Mouse (Mus musculus) liver, embryonic 11.5 days (tissue): Measurements from ENCODE around the gene Ccdc107. TPM values are rescaled to one million over a fixed set of nuclear protein-coding genes. Genes with fewer than 3 reads are reported as not detected.
A peak's percentile ranks its signal among the peaks of the same experiment; 100 is the strongest.

Experiments used
- ATAC-seq: fragments of 200-750 bp; cut with Nextera tagmentation; replicated peaks from 2 replicates; pipeline ENCODE4 v1.8.0; 2017; ENCODE audit warnings: moderate number of reproducible peaks, mild to moderate bottlenecking, moderate TSS enrichment, moderate library complexity; ENCODE audit not compliant: low FRiP score
- DNase-seq: peaks from one replicate; pipeline ENCODE4 v3.0.0-alpha.2; 2017; ENCODE audit warnings: low spot score
- H3K27ac ChIP-seq: fragments of 300-500 bp; sonication (generic); 2 replicates; pipeline ENCODE4 v1.5.1; 2014; ENCODE audit warnings: mild to moderate bottlenecking, low read depth, low read length, control low read depth
- H3K27me3 ChIP-seq: fragments of 300-500 bp; sonication (generic); replicated peaks from 2 replicates; pipeline ENCODE4 v1.6.1; 2014; ENCODE audit warnings: low read length, mixed read lengths; ENCODE audit not compliant: control insufficient read depth, insufficient read depth
- H3K36me3 ChIP-seq: fragments of 300-500 bp; sonication (generic); 2 replicates; pipeline ENCODE4 v1.6.1; 2014; ENCODE audit warnings: mild to moderate bottlenecking, low read length, moderate library complexity, mixed read lengths; ENCODE audit not compliant: control insufficient read depth, insufficient read depth
- H3K4me1 ChIP-seq: fragments of 300-500 bp; sonication (generic); replicated peaks from 2 replicates; pipeline ENCODE4 v1.6.1; 2014; ENCODE audit warnings: low read length, mixed read lengths; ENCODE audit not compliant: control insufficient read depth, insufficient read depth
- H3K4me2 ChIP-seq: fragments of 300-500 bp; sonication (generic); 2 replicates; pipeline ENCODE4 v1.6.1; 2014; ENCODE audit warnings: mild to moderate bottlenecking, control low read depth, moderate library complexity
- H3K4me3 ChIP-seq: fragments of 300-500 bp; sonication (generic); 2 replicates; pipeline ENCODE4 v1.5.1; 2014; ENCODE audit warnings: low read depth, low read length, control low read depth
- H3K9ac ChIP-seq: fragments of 300-500 bp; sonication (generic); 2 replicates; pipeline ENCODE4 v1.6.1; 2014; ENCODE audit warnings: low read depth, low read length, control low read depth
- H3K9me3 ChIP-seq: fragments of 300-500 bp; sonication (generic); 2 replicates; pipeline ENCODE4 v1.6.1; 2016; ENCODE audit warnings: low read length, inconsistent platforms, mixed read lengths; ENCODE audit not compliant: control insufficient read depth
- WGBS: fragments of 180-500 bp; shearing (Covaris S2); extraction: QIAGEN DNeasy Blood & Tissue Kit; methylation state at CpG from one replicate; pipeline ENCODE4 v1.1.7; 2014; 5-methylcytosine and 5-hydroxymethylcytosine counted together
- polyA plus RNA-seq: library from polyadenylated mRNA; unstranded; fragments of >200 nt; fragmentation: Nextera tagmentation; extraction: Ambion mirVana; gene quantifications from 2 replicates; pipeline ENCODE4 v1.2.1, GENCODE M21; 2014

Ccdc107 gene
- 60.3 and 60.5 TPM in 2 replicates for polyA plus RNA-seq

DNA sequence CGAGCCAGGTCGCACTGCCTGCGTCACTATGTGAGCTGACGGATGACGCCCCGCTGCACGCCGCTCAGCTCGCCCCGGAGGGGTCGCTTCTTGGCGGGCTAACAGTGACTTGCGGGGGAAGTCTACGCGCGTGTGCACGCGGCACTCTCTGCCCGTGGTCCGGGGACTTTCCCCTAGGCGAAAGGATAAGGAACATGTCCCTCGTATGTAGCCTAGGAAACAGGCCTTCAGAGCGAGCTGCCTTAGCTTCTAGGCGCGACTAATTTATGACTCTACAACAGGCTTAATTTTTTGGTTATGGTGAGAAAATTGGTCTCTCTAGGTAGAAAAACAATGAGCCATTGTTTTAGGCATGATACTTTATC lies at the start of gene Ccdc107:
Gene Ccdc107 (plus strand): TSS at position 80 of the 365 bp plus-strand sequence.
- peak within 1 kb of the TSS; percentile 77 for H3K9ac ChIP-seq
- peaks cover 4% of the 10 kb centered on the region for H3K4me1 ChIP-seq
- under 1% methylated on average over 25 of the region's 25 CpGs for WGBS
- no peaks in the 10 kb centered on the region for H3K9me3 ChIP-seq
- ATAC-seq (peak; percentile 97), DNase-seq (peak; percentile 88)
- H3K27me3 ChIP-seq = no peaks in the 10 kb centered on the region
- H3K4me3 ChIP-seq = peak within 1 kb of the TSS; percentile 69
- peaks cover 8% of the 10 kb centered on the region; the same call in 1 of the 2 replicates for H3K36me3 ChIP-seq
- H3K4me2 ChIP-seq = peak within 1 kb of the TSS; percentile 66
- peak within 1 kb of the TSS; percentile 66 for H3K27ac ChIP-seq

- 0 out of 2 replicates have a peak, but pooled peaks cover 8% of the 10 kb centered on the region for H3K4me1 ChIP-seq
- 0 out of 2 replicates have a peak overlapping the region, but pooled peaks have one; percentile 4 for H3K27ac ChIP-seq
- no peaks in the 10 kb centered on the region; the same call in none of the 2 replicates for H3K27me3 ChIP-seq
- ATAC-seq (no peak), DNase-seq (no peak)
- peak overlapping the region; percentile 72 for H3K4me3 ChIP-seq
- peak overlapping the region; percentile 88 for H3K4me2 ChIP-seq
- WGBS = 4% methylated on average over 28 of the region's 28 CpGs
- H3K36me3 ChIP-seq = peaks cover 2% of the 10 kb centered on the region; the same call in 1 of the 2 replicates
- H3K9me3 ChIP-seq = no peaks in the 10 kb centered on the region
- H3K9ac ChIP-seq = peak overlapping the region; percentile 84
These were observed 49.2 kb upstream of the Ccdc107 start for GRCm38 (mm10) chr4:43443511-43443910.

GRCm38 (mm10) chr4:43447251-43447650 lies 45.4 kb upstream of the Ccdc107 start:
- ATAC-seq = no peak
- Histone ChIP-seq H3K9ac (no peak overlapping the region), H3K9me3 (no peaks in the 10 kb centered on the region), H3K27ac (no peak overlapping the region), H3K36me3 (peaks cover 2% of the 10 kb centered on the region; the same call in 1 of the 2 replicates), H3K4me3 (no peak overlapping the region), H3K4me1 (0 out of 2 replicates have a peak, but pooled peaks cover 8% of the 10 kb centered on the region), H3K27me3 (peaks cover 5% of the 10 kb centered on the region), H3K4me2 (no peak overlapping the region)
- no peak for DNase-seq
- WGBS = 96% methylated on average over 13 of the region's 13 CpGs

- ATAC-seq = no peak
- Histone ChIP-seq H3K36me3 (peaks cover 2% of the 10 kb centered on the region; the same call in 1 of the 2 replicates), H3K27me3 (peaks cover 18% of the 10 kb centered on the region), H3K27ac (no peak overlapping the region), H3K9ac (no peak overlapping the region), H3K4me2 (no peak overlapping the region), H3K9me3 (no peaks in the 10 kb centered on the region), H3K4me3 (no peak overlapping the region), H3K4me1 (0 out of 2 replicates have a peak, but pooled peaks cover 5% of the 10 kb centered on the region)
- no peak for DNase-seq
- WGBS = 80% methylated on average over 3 of the region's 3 CpGs
These were observed 44.1 kb upstream of the Ccdc107 start for GRCm38 (mm10) chr4:43448554-43448953.

- Histone ChIP-seq H3K27me3 (peaks cover 35% of the 10 kb centered on the region), H3K4me1 (no peaks in the 10 kb centered on the region; the same call in 1 of the 2 replicates), H3K4me2 (no peak overlapping the region), H3K27ac (no peak overlapping the region), H3K9me3 (no peaks in the 10 kb centered on the region), H3K4me3 (no peak overlapping the region), H3K9ac (no peak overlapping the region), H3K36me3 (no peaks in the 10 kb centered on the region; the same call in 1 of the 2 replicates)
- DNase-seq (no peak), ATAC-seq (no peak)
- WGBS = 44% methylated on average over 11 of the region's 11 CpGs
These were observed 40.4 kb upstream of the Ccdc107 start for GRCm38 (mm10) chr4:43452315-43452714.

GRCm38 (mm10) chr4:43453413-43453812 lies 39.3 kb upstream of the Ccdc107 start:
- no peak overlapping the region for H3K9ac ChIP-seq
- DNase-seq = no peak
- no peaks in the 10 kb centered on the region for H3K9me3 ChIP-seq
- H3K36me3 ChIP-seq = no peaks in the 10 kb centered on the region
- peak overlapping the region; percentile 48 for H3K4me2 ChIP-seq
- H3K27ac ChIP-seq = no peak overlapping the region
- no peaks in the 10 kb centered on the region; the same call in 1 of the 2 replicates for H3K4me1 ChIP-seq
- ATAC-seq = no peak
- WGBS = 2% methylated on average over 18 of the region's 18 CpGs
- H3K27me3 ChIP-seq = peaks cover 35% of the 10 kb centered on the region
- H3K4me3 ChIP-seq = peak overlapping the region; percentile 21

DNA sequence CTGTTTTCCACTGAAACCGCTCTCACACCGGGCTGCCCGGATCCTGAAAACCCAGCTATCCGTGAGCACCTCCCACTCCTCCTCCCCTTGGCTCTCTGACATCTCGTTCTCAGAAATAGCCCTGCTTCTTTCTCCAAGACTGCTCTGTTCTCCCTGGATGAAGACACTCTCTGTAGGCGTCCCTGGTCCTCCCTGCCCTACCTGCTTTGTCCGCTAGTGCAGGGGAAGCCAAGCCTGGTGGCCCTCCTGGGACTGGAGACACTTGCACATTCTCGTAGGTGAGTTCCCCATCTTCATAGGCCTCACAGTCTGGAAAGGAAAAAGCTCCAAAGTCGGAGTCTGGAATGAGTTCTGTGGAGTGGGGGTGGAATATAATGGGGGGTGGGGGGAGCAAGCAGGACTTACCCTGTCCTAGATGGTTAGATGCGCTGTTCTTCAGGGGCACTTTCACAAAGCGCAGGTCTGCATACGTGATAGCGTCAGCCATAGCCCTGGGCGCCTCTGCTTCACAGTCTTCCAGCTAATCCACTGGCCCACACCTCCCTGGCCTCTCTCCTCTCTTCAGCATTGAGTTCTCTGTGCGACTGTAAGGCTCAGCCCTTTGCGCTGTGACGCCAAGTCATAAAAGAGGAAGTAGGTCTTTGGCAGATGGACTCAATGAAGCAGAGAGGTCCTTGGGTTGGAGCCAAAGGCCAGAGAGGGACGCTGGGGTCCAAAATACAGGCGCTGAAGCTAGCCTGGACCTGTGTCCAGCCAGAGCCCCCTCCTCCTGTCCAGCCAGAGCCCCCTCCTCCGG lies 38.5 kb upstream of the Ccdc107 start, which contains the start of gene Cd72:
Gene Cd72 (minus strand): TSS at position 588 of the 796 bp plus-strand sequence.
- H3K27me3 ChIP-seq = peaks cover 35% of the 10 kb centered on the region
- ATAC-seq = no peak
- peak within 1 kb of the TSS; percentile 48 for H3K4me2 ChIP-seq
- peak within 1 kb of the TSS; percentile 21 for H3K4me3 ChIP-seq
- WGBS = 24% methylated on average over 20 of the region's 20 CpGs
- H3K4me1 ChIP-seq = no peaks in the 10 kb centered on the region; the same call in 1 of the 2 replicates
- H3K9ac ChIP-seq = no peak within 1 kb of the TSS
- no peaks in the 10 kb centered on the region for H3K36me3 ChIP-seq
- H3K27ac ChIP-seq = no peak within 1 kb of the TSS
- H3K9me3 ChIP-seq = no peaks in the 10 kb centered on the region
- no peak for DNase-seq

DNA sequence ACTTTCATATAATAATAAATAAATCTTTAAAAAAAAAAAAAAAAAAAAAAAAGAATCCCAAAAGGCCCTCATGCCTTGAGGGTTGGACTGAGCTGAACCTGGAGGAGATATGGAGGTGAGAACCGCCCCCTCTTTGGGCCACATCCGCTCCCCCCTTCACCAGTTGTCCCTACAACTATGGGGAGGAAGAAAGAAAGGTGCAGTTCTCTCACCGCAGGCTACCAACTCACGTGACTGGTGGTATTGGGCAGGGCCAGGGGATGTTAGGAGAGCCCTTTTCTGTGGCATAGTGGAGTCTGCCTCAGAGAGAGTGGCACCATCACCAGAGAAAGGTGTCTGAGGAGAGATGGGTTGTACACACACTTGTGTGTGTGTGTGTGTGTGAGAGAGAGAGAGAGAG lies 36.2 kb upstream of the Ccdc107 start:
- ATAC-seq (no peak), DNase-seq (no peak)
- Histone ChIP-seq H3K4me2 (no peak overlapping the region), H3K9ac (no peak overlapping the region), H3K36me3 (no peaks in the 10 kb centered on the region), H3K27ac (no peak overlapping the region), H3K27me3 (peaks cover 31% of the 10 kb centered on the region), H3K9me3 (no peaks in the 10 kb centered on the region), H3K4me3 (no peak overlapping the region), H3K4me1 (no peaks in the 10 kb centered on the region; the same call in 1 of the 2 replicates)
- WGBS = 24% methylated on average over 4 of the region's 4 CpGs
